Mouse (Mus musculus): ENCODE data around the gene Emid1. TPM values are rescaled to one million over a fixed set of nuclear protein-coding genes. Genes with fewer than 3 reads are reported as not detected.

Emid1 gene
- total and polyA plus RNA-seq, 3 experiments, result 0.10 to 0.15 TPM; not detected in 1

- no peak for TF ChIP-seq POLR2A (IDR thresholded peaks at IDR 0.05; ENCODE audit: control insufficient read depth in 1 of 2, insufficient read depth in 1 of 2, low read depth in 1 of 2, low read length in 2 of 2, poor library complexity in 1 of 2)
- TF ChIP-seq TAL1 (IDR thresholded peaks at IDR 0.05; ENCODE audit: low read length), result no peak
- no peak for TF ChIP-seq SMC3 (IDR thresholded peaks at IDR 0.05; ENCODE audit: low read depth, low read length)
- TF ChIP-seq JUND (IDR thresholded peaks at IDR 0.05; ENCODE audit: low read depth, low read length), result no peak
- TF ChIP-seq MEF2A (IDR thresholded peaks at IDR 0.05; ENCODE audit: extremely low read depth, insufficient replicate concordance, low read depth, low read length, poor library complexity, severe bottlenecking), result no peak
- TF ChIP-seq RAD21 (IDR thresholded peaks at IDR 0.05; ENCODE audit: low read depth, low read length), result no peak
- no peak for TF ChIP-seq EP300 (IDR thresholded peaks at IDR 0.05; ENCODE audit: low read depth in 1 of 2, low read length in 2 of 2)
- H3K27ac ChIP-seq (ENCODE audit: control insufficient read depth, low read depth, low read length), result no peak overlapping the region
- no peaks in the 10 kb centered on the region for H3K4me1 ChIP-seq (ENCODE audit: control insufficient read depth in 1 of 2, insufficient read depth in 2 of 2, low read length in 2 of 2)
- peaks cover 0 to 5% of the 10 kb centered on the region in 2 experiments; a peak in 2 of 4 replicates for H3K27me3 ChIP-seq (ENCODE audit: control insufficient read depth in 1 of 2, insufficient read depth in 2 of 2, low read length in 2 of 2)
- DNase-seq (ENCODE audit: low read depth, low spot score), result no peak
- H3K79me2 ChIP-seq (ENCODE audit: control insufficient read depth, insufficient read depth, low read length, poor library complexity), result no peaks in the 10 kb centered on the region
- no peak overlapping the region for H3K9ac ChIP-seq (ENCODE audit: control insufficient read depth, low read depth, low read length, poor library complexity, severe bottlenecking)
- no peaks in the 10 kb centered on the region for H3K36me3 ChIP-seq (ENCODE audit: control insufficient read depth in 1 of 2, insufficient read depth in 2 of 2, low read length in 2 of 2)
- H3K4me3 ChIP-seq (ENCODE audit: control insufficient read depth in 1 of 2, insufficient read depth in 1 of 2, low read depth in 2 of 2, low read length in 2 of 2), result no peak overlapping the region
- no peaks in the 10 kb centered on the region for H3K9me3 ChIP-seq (replicated peaks; ENCODE audit: insufficient read depth, low read length)
These were observed 21.9 kb downstream of the Emid1 start for GRCm38 (mm10) chr11:5130111-5130665.

GRCm38 (mm10) chr11:5129035-5129480 lies 23.0 kb downstream of the Emid1 start:
- H3K9me3 ChIP-seq (replicated peaks; ENCODE audit: insufficient read depth, low read length), result no peaks in the 10 kb centered on the region
- no peak for DNase-seq (ENCODE audit: low read depth, low spot score)
- no peaks in the 10 kb centered on the region for H3K79me2 ChIP-seq (ENCODE audit: control insufficient read depth, insufficient read depth, low read length, poor library complexity)
- no peaks in the 10 kb centered on the region for H3K36me3 ChIP-seq (ENCODE audit: control insufficient read depth in 1 of 2, insufficient read depth in 2 of 2, low read length in 2 of 2)
- H3K27ac ChIP-seq (ENCODE audit: control insufficient read depth, low read depth, low read length), result no peak overlapping the region
- TF ChIP-seq POLR2AphosphoS2 (IDR thresholded peaks at IDR 0.05; ENCODE audit: low read length) (no peak), MYC (IDR thresholded peaks at IDR 0.05; ENCODE audit: low read depth, low read length) (no peak)
- H3K4me1 ChIP-seq (ENCODE audit: control insufficient read depth in 1 of 2, insufficient read depth in 2 of 2, low read length in 2 of 2), result no peaks in the 10 kb centered on the region
- no peak overlapping the region for H3K4me3 ChIP-seq (ENCODE audit: control insufficient read depth in 1 of 2, insufficient read depth in 1 of 2, low read depth in 2 of 2, low read length in 2 of 2)
- no peak overlapping the region for H3K9ac ChIP-seq (ENCODE audit: control insufficient read depth, low read depth, low read length, poor library complexity, severe bottlenecking)
- peaks cover 0 to 9% of the 10 kb centered on the region in 2 experiments; a peak in 3 of 4 replicates for H3K27me3 ChIP-seq (ENCODE audit: control insufficient read depth in 1 of 2, insufficient read depth in 2 of 2, low read length in 2 of 2)

GRCm38 (mm10) chr11:5125713-5126112 lies 26.3 kb downstream of the Emid1 start:
- TF ChIP-seq TCF12 (IDR thresholded peaks at IDR 0.05; ENCODE audit: low read depth, low read length) (no peak), MAZ (IDR thresholded peaks at IDR 0.05; ENCODE audit: low read depth, low read length) (no peak), MEF2A (IDR thresholded peaks at IDR 0.05; ENCODE audit: extremely low read depth, insufficient replicate concordance, low read depth, low read length, poor library complexity, severe bottlenecking) (no peak), ZC3H11A (IDR thresholded peaks at IDR 0.05; ENCODE audit: low read depth, low read length) (no peak), NRF1 (IDR thresholded peaks at IDR 0.05; ENCODE audit: insufficient read depth, low read depth, low read length, poor library complexity, severe bottlenecking) (no peak), BHLHE40 (IDR thresholded peaks at IDR 0.05; ENCODE audit: borderline replicate concordance, low read depth, low read length) (no peak), CHD1 (IDR thresholded peaks at IDR 0.05; ENCODE audit: low read depth, low read length) (no peak), RAD21 (IDR thresholded peaks at IDR 0.05; ENCODE audit: low read depth, low read length) (no peak), POLR2AphosphoS5 (IDR thresholded peaks at IDR 0.05; ENCODE audit: borderline replicate concordance, low read depth, low read length) (no peak), TAL1 (IDR thresholded peaks at IDR 0.05; ENCODE audit: low read length) (no peak), CTCF (IDR thresholded peaks at IDR 0.05 in 2 of 3, conservative IDR thresholded peaks at IDR 0.05 in 1 of 3; ENCODE audit: control insufficient read depth in 1 of 3, insufficient read depth in 1 of 3, low read depth in 2 of 3, low read length in 3 of 3, poor library complexity in 1 of 3, severe bottlenecking in 1 of 3) (no peak), SMC3 (IDR thresholded peaks at IDR 0.05; ENCODE audit: low read depth, low read length) (no peak), GABPA (IDR thresholded peaks at IDR 0.05; ENCODE audit: low read depth, low read length) (no peak), MYC (IDR thresholded peaks at IDR 0.05; ENCODE audit: low read depth, low read length) (no peak), TBP (IDR thresholded peaks at IDR 0.05; ENCODE audit: low read depth, low read length) (no peak), USF2 (IDR thresholded peaks at IDR 0.05; ENCODE audit: borderline replicate concordance in 1 of 2, insufficient read depth in 1 of 2, low read depth in 1 of 2, low read length in 2 of 2) (no peak), ETS1 (IDR thresholded peaks at IDR 0.05; ENCODE audit: low read depth, low read length) (no peak)
- H3K4me1 ChIP-seq (ENCODE audit: control insufficient read depth in 1 of 2, insufficient read depth in 2 of 2, low read length in 2 of 2), result no peaks in the 10 kb centered on the region
- no peaks in the 10 kb centered on the region for H3K79me2 ChIP-seq (ENCODE audit: control insufficient read depth, insufficient read depth, low read length, poor library complexity)
- H3K27ac ChIP-seq (ENCODE audit: control insufficient read depth, low read depth, low read length), result no peak overlapping the region
- no peak for DNase-seq (ENCODE audit: low read depth, low spot score)
- no peaks in the 10 kb centered on the region for H3K36me3 ChIP-seq (ENCODE audit: control insufficient read depth in 1 of 2, insufficient read depth in 2 of 2, low read length in 2 of 2)
- H3K4me3 ChIP-seq (ENCODE audit: control insufficient read depth in 1 of 2, insufficient read depth in 1 of 2, low read depth in 2 of 2, low read length in 2 of 2), result no peak overlapping the region
- no peaks in the 10 kb centered on the region for H3K9me3 ChIP-seq (replicated peaks; ENCODE audit: insufficient read depth, low read length)
- no peak overlapping the region for H3K9ac ChIP-seq (ENCODE audit: control insufficient read depth, low read depth, low read length, poor library complexity, severe bottlenecking)
- H3K27me3 ChIP-seq (ENCODE audit: control insufficient read depth in 1 of 2, insufficient read depth in 2 of 2, low read length in 2 of 2), result peaks cover 3 to 13% of the 10 kb centered on the region in 2 experiments
